Mouse (Mus musculus): Measurements from ENCODE around the gene Procr.

DNA sequence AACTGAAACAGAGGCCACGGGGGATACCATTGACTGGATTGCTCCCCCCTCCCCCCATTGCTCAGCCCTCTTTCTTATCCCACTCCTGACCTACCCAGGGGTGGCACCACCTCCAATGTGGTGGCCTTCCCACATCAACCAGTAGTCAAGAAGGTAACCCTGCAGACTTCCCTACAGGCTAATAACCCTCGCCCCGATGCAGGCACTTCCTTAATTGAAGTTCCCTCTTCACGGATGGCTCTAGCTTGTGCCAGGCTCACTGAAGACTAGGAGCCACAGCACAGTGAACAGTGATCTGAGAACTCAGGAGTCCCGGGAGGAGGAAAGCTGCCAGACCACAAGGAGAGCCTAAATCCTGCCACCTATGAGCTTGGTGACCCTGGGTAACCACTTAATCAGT, 36.0 kb downstream of the Procr start:
- TF ChIP-seq GATA1 (IDR thresholded peaks at IDR 0.05; ENCODE audit: borderline replicate concordance, low read length): no peak
- no peak for TF ChIP-seq FLI1 (IDR thresholded peaks at IDR 0.05; ENCODE audit: low read length)

Measured in megakaryocyte, embryonic 14.5 days (primary cell).